Mouse (Mus musculus): Measurements from ENCODE around the gene Mgp.

Gene Mgp

DNA sequence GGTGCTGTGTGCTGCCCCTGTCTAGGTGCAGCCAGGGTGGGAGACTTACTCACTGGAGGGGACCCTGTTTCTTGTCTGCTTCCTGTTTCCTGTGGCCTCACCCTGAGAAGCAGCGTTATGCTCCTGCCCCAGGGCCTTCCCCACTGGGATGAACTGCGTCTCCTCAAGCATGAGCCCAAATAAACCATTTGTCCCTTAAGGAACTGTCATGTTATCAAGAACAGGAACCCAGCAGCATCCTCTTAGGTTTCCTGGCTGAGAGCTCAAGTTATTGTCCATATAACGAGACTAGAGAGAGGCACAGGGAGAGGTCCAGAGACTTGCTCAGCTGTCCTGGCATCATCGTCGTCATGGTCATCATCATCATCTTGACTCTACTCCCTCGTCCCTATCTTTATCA lies 25.4 kb downstream of the Mgp start:
- no peak for DNase-seq (ENCODE audit: low read depth)

- no peak for DNase-seq (ENCODE audit: low read depth)
These were observed 26.7 kb downstream of the Mgp start for GRCm38 (mm10) chr6:136848971-136849370.

DNA sequence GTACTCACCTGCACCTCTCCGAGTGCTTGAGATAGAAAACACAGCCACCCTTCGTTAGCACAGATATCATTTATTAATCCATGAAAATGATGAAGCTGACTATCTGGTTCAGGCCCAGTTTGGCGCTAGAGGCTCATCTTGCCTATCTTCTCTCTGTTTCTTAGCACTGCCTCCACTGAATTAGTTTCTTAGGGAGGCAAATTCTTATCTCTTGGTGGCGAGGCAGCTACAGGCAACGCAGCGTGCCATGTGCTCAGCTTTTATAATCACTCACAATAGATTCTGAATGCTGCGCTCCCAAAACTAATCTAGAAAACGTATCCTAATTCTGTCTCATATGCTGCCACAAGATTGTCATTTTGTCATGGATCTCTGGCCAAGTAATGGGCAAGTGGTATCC lies 27.2 kb downstream of the Mgp start:
- no peak for DNase-seq (ENCODE audit: low read depth)

DNA sequence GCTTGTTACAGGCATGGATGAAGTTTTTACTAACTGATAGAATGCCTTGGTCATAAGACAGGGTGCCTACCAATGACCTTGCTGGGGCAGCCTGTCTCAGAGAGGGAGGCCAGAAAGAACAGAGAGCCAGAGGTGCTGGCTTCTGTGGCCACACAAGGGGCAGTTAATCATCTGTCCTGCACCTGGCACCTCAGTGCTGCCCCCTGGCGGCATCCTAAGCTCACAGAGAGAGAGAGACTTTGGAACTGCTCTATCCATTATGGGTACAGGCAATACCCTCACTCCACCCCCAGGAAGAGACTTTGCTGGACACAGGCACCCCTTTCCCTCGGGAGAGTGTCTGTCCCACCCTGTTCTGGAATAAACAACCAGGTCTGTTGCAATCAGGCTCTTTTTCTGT lies 27.8 kb downstream of the Mgp start:
- no peak for DNase-seq (ENCODE audit: low read depth)

DNA sequence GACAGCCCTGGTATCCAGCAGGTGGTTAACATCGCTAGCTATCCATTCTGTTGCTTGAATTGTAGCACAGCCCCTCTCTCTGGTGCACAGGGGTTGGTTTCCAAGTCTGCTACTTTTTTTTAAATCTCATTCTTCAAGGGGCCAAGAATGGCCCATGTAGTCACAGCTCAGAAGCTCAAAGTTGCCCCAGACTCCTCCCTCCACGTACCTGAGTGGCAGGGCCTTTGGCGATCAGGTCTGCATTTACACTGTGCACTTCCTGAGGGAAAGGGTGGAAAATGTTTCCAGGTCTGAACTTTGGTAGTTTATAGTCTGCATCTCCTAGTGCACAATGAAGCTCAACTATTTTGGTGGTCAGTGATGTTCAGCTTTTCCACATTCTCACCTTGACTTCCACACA lies 28.4 kb downstream of the Mgp start:
- DNase-seq (ENCODE audit: low read depth) = no peak

DNA sequence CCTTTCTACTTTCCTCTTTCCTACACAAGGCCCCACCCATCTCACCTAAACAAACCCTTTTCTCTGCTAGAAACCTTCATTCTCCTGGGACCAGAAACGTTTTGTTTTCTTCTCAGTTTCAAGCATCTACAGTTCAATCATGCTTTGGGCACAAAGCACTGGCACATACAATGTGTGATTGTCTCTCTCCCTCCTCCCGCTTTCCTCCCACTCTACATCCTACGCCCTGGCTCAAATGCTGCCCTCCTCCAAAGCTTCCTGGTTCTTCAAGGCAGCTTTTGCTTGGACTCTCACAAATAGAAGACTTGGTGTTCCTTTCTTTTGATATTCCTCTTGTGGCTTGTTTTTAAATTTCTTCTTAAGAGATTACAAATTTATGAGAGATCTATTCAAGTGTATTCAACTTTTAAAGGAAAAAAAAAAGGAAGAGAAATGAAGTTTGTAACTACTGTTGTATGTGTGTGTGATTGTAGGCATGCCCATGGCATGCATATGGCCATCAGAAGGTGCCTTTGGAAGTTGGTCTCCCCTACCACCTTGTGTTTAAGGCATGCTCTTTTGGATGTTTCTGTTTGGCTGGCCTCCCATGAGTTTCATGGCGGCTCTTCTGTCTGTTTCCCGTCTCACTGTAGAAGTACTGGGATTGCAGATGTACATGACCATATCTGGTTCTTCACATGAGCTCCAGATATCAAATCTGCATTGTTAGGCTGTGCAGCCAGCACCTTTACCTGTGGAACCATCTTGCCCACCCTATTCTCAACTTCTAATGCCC lies 29.7 kb downstream of the Mgp start:
- DNase-seq (ENCODE audit: low read depth) = no peak

DNA sequence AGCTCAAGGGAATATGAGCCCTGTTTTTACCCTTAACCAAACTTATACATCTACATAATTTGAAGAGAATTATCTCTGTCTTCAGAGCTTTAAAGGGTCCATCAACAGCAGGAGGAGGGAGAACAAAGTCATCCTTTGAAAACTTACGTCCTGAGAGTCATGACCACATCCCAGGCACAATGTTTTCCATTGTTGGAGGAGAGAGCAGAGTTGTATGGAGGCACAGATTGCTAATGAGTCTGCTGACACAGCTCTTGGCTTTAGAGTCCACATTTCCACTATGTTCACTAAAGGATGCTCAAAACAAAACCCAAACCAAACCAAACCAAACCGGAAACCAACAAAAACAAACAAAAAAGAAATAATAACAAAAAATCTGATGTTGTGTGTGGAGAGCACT lies 30.7 kb downstream of the Mgp start:
- DNase-seq (ENCODE audit: low read depth) = no peak

- DNase-seq (ENCODE audit: low read depth) = no peak
These were observed 38.3 kb downstream of the Mgp start for GRCm38 (mm10) chr6:136837323-136837722.

DNA sequence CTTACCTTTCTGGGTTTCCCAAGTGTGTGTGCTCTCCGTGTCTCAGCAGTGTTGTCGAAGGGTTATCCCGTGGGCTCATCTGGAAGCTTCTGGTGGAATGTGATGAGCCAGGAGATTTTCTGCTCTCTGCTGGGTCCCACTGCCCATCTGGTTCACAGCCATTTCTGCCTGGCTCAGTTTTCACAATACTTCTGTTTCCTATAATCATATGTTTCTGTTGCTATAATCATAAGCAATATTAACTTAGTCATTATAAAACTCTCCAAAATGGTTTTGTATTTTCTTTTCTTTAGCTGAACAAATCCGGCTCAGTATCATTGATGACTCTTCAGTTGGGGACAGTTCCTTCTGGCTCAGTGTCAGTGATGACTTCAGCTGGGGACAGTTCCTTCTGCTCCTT lies 40.3 kb downstream of the Mgp start, which contains the start of gene Smco3:
Gene Smco3 (minus strand): TSS at position 101 of the 400 bp plus-strand sequence.
- DNase-seq (ENCODE audit: low read depth) = no peak

- no peak for DNase-seq (ENCODE audit: low read depth)
These were observed 43.9 kb downstream of the Mgp start for GRCm38 (mm10) chr6:136831712-136832111.

DNA sequence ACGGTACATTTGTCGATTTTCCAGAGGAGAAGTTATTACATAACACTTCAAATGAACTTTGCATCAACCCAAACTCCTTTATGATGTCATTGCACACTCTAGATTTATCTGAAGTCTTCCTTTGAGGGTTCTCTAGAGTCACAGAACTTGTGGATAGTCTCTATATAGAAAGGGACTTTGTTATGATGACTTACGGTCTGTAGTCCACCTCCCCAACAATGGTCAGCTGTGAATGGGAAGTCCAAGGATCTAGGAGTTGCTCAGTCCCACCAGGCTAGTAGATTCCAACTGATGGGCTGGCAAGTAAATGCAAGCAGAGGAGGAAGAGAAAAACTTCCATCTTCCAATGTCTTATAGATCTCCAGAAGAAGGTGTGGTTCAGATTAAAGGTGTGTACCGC lies 46.9 kb downstream of the Mgp start:
- DNase-seq (ENCODE audit: low read depth) = no peak

GRCm38 (mm10) chr6:136827881-136828561 lies 47.6 kb downstream of the Mgp start, which contains the start of gene Wbp11:
Gene Wbp11 (minus strand): TSS chr6:136828233.
- peak; percentile 97 for DNase-seq (ENCODE audit: low read depth)

DNA sequence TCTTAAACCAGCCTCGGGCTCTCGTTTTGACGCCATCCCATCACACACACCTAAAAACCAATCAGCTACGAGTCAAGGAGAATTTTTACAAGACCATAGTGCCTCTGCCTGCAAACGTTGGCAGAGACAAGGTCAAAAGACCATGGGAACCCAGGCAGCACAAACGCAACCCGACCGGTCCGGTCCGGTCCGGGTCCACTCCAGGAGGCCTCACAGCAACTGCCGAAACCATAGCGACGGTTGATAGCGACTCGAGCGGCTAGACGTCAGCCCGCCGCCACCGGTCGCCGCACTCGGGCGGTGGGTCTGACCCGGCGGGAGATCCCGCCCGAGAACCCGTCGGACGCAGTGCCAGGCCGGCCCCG lies 48.1 kb downstream of the Mgp start, which contains the start of gene BC049715:
Gene BC049715 (plus strand): TSS at position 111 of the 365 bp plus-strand sequence.
- DNase-seq (ENCODE audit: low read depth) = no peak

GRCm38 (mm10) chr6:136827116-136827515 lies 48.5 kb downstream of the Mgp start:
- no peak for DNase-seq (ENCODE audit: low read depth)

DNA sequence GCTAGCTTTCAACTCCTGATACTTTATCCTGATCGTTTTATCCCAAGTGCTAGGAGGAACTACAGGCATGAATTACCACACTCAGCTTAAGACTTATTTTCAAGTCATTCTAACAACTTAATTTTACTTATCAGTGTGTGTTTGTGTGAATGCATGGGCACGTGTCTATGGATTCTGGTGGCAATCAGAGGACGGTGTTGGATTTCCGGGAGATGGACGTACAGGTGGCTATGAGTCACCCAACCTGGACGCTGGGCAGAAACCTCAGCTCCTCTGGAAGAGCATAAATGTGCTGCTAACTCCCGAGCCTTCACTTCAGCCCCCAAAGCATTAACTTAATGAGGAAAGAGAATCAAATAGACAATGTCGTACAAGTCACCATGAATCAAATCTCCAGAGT lies 50.6 kb downstream of the Mgp start:
- DNase-seq (ENCODE audit: low read depth) = no peak

Measured in fibroblast of lung, adult 2 months (primary cell).